Mouse (Mus musculus): Measurements from ENCODE around the gene Gm10424. TPM values are rescaled to one million over a fixed set of nuclear protein-coding genes. Genes with fewer than 3 reads are reported as not detected.

Gene Gm10424
- not detected in 4 replicates for total RNA-seq (2023; ENCODE audit: inconsistent age)

DNA sequence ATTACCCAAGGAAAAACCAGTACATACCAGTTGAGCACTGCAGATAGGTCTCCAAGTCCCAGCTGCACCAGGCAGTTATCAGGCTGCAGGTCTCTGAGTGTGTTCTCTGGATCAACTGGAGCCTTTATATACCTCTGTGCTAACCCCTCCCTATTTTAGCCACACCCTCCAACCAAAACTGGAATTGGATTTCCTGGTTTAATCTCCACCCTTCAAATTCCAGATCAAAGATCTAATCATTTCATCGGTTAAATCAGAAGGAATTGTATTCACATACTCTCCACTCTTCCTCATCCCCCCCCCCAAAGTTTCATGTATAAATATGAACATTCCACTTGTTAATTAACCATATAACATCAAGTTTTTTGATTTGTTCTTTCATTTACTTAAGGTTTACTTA lies at the start of gene Gm10424:
Gene Gm10424, minus strand, starts transcription at position 101 of the 400 bp plus-strand sequence.

DNA sequence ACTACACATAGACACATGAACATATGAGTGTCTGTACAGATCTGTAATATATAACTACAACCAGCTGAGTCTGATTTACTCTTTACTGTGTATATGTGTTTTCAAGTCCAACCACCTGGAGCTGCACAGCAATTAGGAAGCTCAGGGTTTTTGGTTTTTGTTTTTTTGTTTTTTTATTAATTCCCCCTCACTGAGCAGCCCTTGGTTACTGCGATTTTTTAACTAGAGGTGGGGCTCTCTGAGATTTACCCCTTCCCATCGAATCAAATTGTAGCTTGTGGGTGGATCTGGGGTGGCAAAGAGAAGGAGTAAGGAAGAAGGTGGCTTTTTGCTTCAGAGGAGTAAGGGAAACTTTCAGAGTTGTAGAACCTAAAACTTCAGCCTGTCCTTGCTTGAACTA lies 33.0 kb upstream of the Gm10424 start, which contains the start of gene Gm3259:
Gene Gm3259, plus strand, starts transcription at position 301 of the 400 bp plus-strand sequence.

Other genes with a start within 250 kb of the Gm10424 start
- gene Gm7942, start 165.8 kb downstream of the Gm10424 start, total RNA-seq (2023; ENCODE audit: inconsistent age): not detected in 4 replicates
- gene Gm16513, start 90.1 kb downstream of the Gm10424 start, total RNA-seq (2023; ENCODE audit: inconsistent age): not detected in 4 replicates
- gene Gm3259, start 33.1 kb upstream of the Gm10424 start, total RNA-seq (2023; ENCODE audit: inconsistent age): not detected in 4 replicates
- not detected in 4 replicates for gene D5Ertd577e, start 184.0 kb upstream of the Gm10424 start, total RNA-seq (2023; ENCODE audit: inconsistent age)
- gene Gm3286, start 238.0 kb upstream of the Gm10424 start, total RNA-seq (2023; ENCODE audit: inconsistent age): not detected in 4 replicates